Mouse (Mus musculus) forebrain, embryonic 10.5 days (tissue): ENCODE results near the gene Nfyb. TPM values are rescaled to one million over a fixed set of nuclear protein-coding genes. Genes with fewer than 3 reads are reported as not detected.

ENCODE experiments used
- DNase-seq: peaks from one replicate; pipeline ENCODE4 v3.0.0-alpha.2; 2017; ENCODE audit warnings: low spot score; ENCODE audit errors: extremely low spot score
- H3K27ac ChIP-seq: fragments of 300-500 bp; sonication (generic); 2 replicates; pipeline ENCODE4 v1.5.1; 2016; ENCODE audit warnings: mild to moderate bottlenecking
- H3K27me3 ChIP-seq: fragments of 300-500 bp; sonication (generic); 2 replicates; pipeline ENCODE4 v1.6.1; 2016; ENCODE audit warnings: mild to moderate bottlenecking; ENCODE audit not compliant: poor library complexity, severe bottlenecking
- H3K36me3 ChIP-seq: fragments of 300-500 bp; sonication (generic); replicated peaks from 2 replicates; pipeline ENCODE4 v1.6.1; 2016; ENCODE audit warnings: mild to moderate bottlenecking, moderate library complexity
- H3K4me1 ChIP-seq: fragments of 300-500 bp; sonication (generic); 2 replicates; pipeline ENCODE4 v1.6.1; 2016
- H3K4me3 ChIP-seq: fragments of 300-500 bp; sonication (generic); 2 replicates; pipeline ENCODE4 v1.5.1; 2016; ENCODE audit warnings: mild to moderate bottlenecking, moderate library complexity
- H3K9me3 ChIP-seq: fragments of 300-500 bp; sonication (generic); 2 replicates; pipeline ENCODE4 v1.6.1; 2016; ENCODE audit warnings: mild to moderate bottlenecking, moderate library complexity
- WGBS: fragments of 180-500 bp; shearing (Covaris S2); methylation state at CpG from one replicate; pipeline ENCODE4 v1.1.7; 2016; 5-methylcytosine and 5-hydroxymethylcytosine counted together
- polyA plus RNA-seq: library from polyadenylated mRNA; unstranded; fragments of >200 nt; fragmentation: Nextera tagmentation; extraction: Ambion mirVana; gene quantifications from 2 replicates; pipeline ENCODE4 v1.2.1, GENCODE M21; 2016

The Nfyb gene
- polyA plus RNA-seq, 1 experiment from 2014 or later = 63.8 TPM

- no peak for DNase-seq
- 0 out of 2 replicates have a peak, but pooled peaks cover 2% of the 10 kb centered on the region for H3K9me3 ChIP-seq
- H3K36me3 ChIP-seq = no peaks in the 10 kb centered on the region
- H3K4me1 ChIP-seq = peaks cover 23% of the 10 kb centered on the region
- 35% methylated on average over 12 of the region's 12 CpGs for WGBS
- 0 out of 2 replicates have a peak, but pooled peaks cover 6% of the 10 kb centered on the region for H3K27me3 ChIP-seq
- H3K27ac ChIP-seq = peak overlapping the region; percentile 54
- H3K4me3 ChIP-seq = no peak overlapping the region
Measured at GRCm38 (mm10) chr10:82796471-82797118, 32.7 kb upstream of the Nfyb start.

GRCm38 (mm10) chr10:82795767-82796166 lies 31.8 kb upstream of the Nfyb start:
- Histone ChIP-seq H3K27me3 (0 out of 2 replicates have a peak, but pooled peaks cover 6% of the 10 kb centered on the region), H3K4me1 (peaks cover 23% of the 10 kb centered on the region), H3K9me3 (0 out of 2 replicates have a peak, but pooled peaks cover 3% of the 10 kb centered on the region), H3K27ac (peak overlapping the region; percentile 54; the same call in 1 of the 2 replicates), H3K36me3 (no peaks in the 10 kb centered on the region), H3K4me3 (no peak overlapping the region)
- DNase-seq = no peak
- WGBS = 57% methylated on average over 8 of the region's 8 CpGs

GRCm38 (mm10) chr10:82795071-82795731 lies 31.3 kb upstream of the Nfyb start:
- DNase-seq = no peak
- Histone ChIP-seq H3K36me3 (no peaks in the 10 kb centered on the region), H3K4me3 (no peak overlapping the region), H3K27me3 (0 out of 2 replicates have a peak, but pooled peaks cover 6% of the 10 kb centered on the region), H3K27ac (peak overlapping the region; percentile 54; the same call in 1 of the 2 replicates), H3K4me1 (peaks cover 23% of the 10 kb centered on the region), H3K9me3 (0 out of 2 replicates have a peak, but pooled peaks cover 3% of the 10 kb centered on the region)
- 44% methylated on average over 15 of the region's 15 CpGs for WGBS

- Histone ChIP-seq H3K4me1 (peaks cover 23% of the 10 kb centered on the region), H3K9me3 (0 out of 2 replicates have a peak, but pooled peaks cover 3% of the 10 kb centered on the region), H3K27me3 (0 out of 2 replicates have a peak, but pooled peaks cover 6% of the 10 kb centered on the region), H3K4me3 (no peak overlapping the region), H3K36me3 (no peaks in the 10 kb centered on the region), H3K27ac (no peak overlapping the region)
- WGBS = 81% methylated on average over 2 of the region's 2 CpGs
- DNase-seq = no peak
Measured at GRCm38 (mm10) chr10:82792311-82792710, 28.4 kb upstream of the Nfyb start.

- Histone ChIP-seq H3K4me3 (no peak overlapping the region), H3K27ac (no peak overlapping the region), H3K27me3 (0 out of 2 replicates have a peak, but pooled peaks cover 6% of the 10 kb centered on the region), H3K36me3 (no peaks in the 10 kb centered on the region), H3K4me1 (peaks cover 18% of the 10 kb centered on the region), H3K9me3 (0 out of 2 replicates have a peak, but pooled peaks cover 3% of the 10 kb centered on the region)
- WGBS = 92% methylated on average over 3 of the region's 3 CpGs
- DNase-seq = no peak
Measured at GRCm38 (mm10) chr10:82791713-82792112, 27.8 kb upstream of the Nfyb start.

GRCm38 (mm10) chr10:82790504-82790903 lies 26.6 kb upstream of the Nfyb start:
- WGBS = 90% methylated on average over 5 of the region's 5 CpGs
- Histone ChIP-seq H3K4me1 (peaks cover 5% of the 10 kb centered on the region), H3K27me3 (no peaks in the 10 kb centered on the region), H3K36me3 (no peaks in the 10 kb centered on the region), H3K4me3 (no peak overlapping the region), H3K9me3 (0 out of 2 replicates have a peak, but pooled peaks cover 3% of the 10 kb centered on the region), H3K27ac (no peak overlapping the region)
- DNase-seq = no peak

- Histone ChIP-seq H3K9me3 (0 out of 2 replicates have a peak, but pooled peaks cover 3% of the 10 kb centered on the region), H3K27ac (no peak overlapping the region), H3K36me3 (no peaks in the 10 kb centered on the region), H3K4me1 (no peaks in the 10 kb centered on the region), H3K4me3 (no peak overlapping the region), H3K27me3 (no peaks in the 10 kb centered on the region)
- DNase-seq = no peak
Measured at GRCm38 (mm10) chr10:82789181-82789580, 25.2 kb upstream of the Nfyb start.

GRCm38 (mm10) chr10:82782472-82782871 lies 18.5 kb upstream of the Nfyb start:
- Histone ChIP-seq H3K4me3 (no peak overlapping the region), H3K27me3 (no peaks in the 10 kb centered on the region), H3K9me3 (no peaks in the 10 kb centered on the region), H3K36me3 (no peaks in the 10 kb centered on the region), H3K27ac (no peak overlapping the region), H3K4me1 (peaks cover 7% of the 10 kb centered on the region)
- no peak for DNase-seq
- 41% methylated on average over 2 of the region's 2 CpGs for whole genome bisulfite sequencing

GRCm38 (mm10) chr10:82780816-82781215 lies 16.9 kb upstream of the Nfyb start:
- no peaks in the 10 kb centered on the region for H3K9me3 ChIP-seq
- peaks cover 21% of the 10 kb centered on the region for H3K4me1 ChIP-seq
- no peak overlapping the region for H3K27ac ChIP-seq
- H3K4me3 ChIP-seq = no peak overlapping the region
- H3K27me3 ChIP-seq = no peaks in the 10 kb centered on the region
- H3K36me3 ChIP-seq = no peaks in the 10 kb centered on the region
- DNase-seq = no peak

- WGBS = 92% methylated on average over 3 of the region's 3 CpGs
- peaks cover 21% of the 10 kb centered on the region for H3K4me1 ChIP-seq
Measured at GRCm38 (mm10) chr10:82780322-82780721, 16.4 kb upstream of the Nfyb start.

GRCm38 (mm10) chr10:82779831-82780230 lies 15.9 kb upstream of the Nfyb start:
- Histone ChIP-seq H3K36me3 (no peaks in the 10 kb centered on the region), H3K27me3 (no peaks in the 10 kb centered on the region), H3K4me1 (peaks cover 21% of the 10 kb centered on the region), H3K27ac (no peak overlapping the region), H3K9me3 (no peaks in the 10 kb centered on the region), H3K4me3 (no peak overlapping the region)
- DNase-seq = no peak
- 97% methylated on average over 14 of the region's 14 CpGs for WGBS

More at GRCm38 (mm10) chr10:82780322-82780721, 16.4 kb upstream of the Nfyb start:
- no peaks in the 10 kb centered on the region for H3K36me3 ChIP-seq
- H3K27ac ChIP-seq = no peak overlapping the region
- no peaks in the 10 kb centered on the region for H3K27me3 ChIP-seq
- no peak overlapping the region for H3K4me3 ChIP-seq
- no peak for DNase-seq
- H3K9me3 ChIP-seq = no peaks in the 10 kb centered on the region

GRCm38 (mm10) chr10:82778791-82779549 lies 15.0 kb upstream of the Nfyb start:
- peaks cover 21% of the 10 kb centered on the region for H3K4me1 ChIP-seq

More at GRCm38 (mm10) chr10:82778791-82779549, 15.0 kb upstream of the Nfyb start:
- no peaks in the 10 kb centered on the region for H3K9me3 ChIP-seq
- DNase-seq = no peak
- H3K27ac ChIP-seq = no peak overlapping the region
- H3K4me3 ChIP-seq = no peak overlapping the region
- H3K27me3 ChIP-seq = no peaks in the 10 kb centered on the region
- no peaks in the 10 kb centered on the region for H3K36me3 ChIP-seq
- 86% methylated on average over 8 of the region's 8 CpGs for WGBS
